In genomic region chr12:94737263-94737662, GRCm38 (mm10) we compare ENCODE assay signal across 15 mouse cellular contexts.
DNase-seq lines count a peak whose midpoint lies in the region; TF ChIP-seq lines count a peak whose summit lies in the region.
"Had no signal": no experiment of that assay in that cellular context is flagged by ENCODE, and none has a peak within 500 bp of the region (broad histone marks: within the 10 kb centered on the region; RNA-seq: fewer than 3 reads in every experiment).

No protein-coding gene starts in this region.

- no peaks in the 10 kb centered on the region for H3K27me3 ChIP-seq in limb, embryonic 10.5 days (ENCODE audit: low read depth, poor library complexity, severe bottlenecking)
- H3K27me3 ChIP-seq: heart, embryonic 13.5 days; hindbrain, embryonic 15.5 days had no signal

- no peaks in the 10 kb centered on the region for H3K36me3 ChIP-seq in limb, embryonic 10.5 days
- H3K36me3 ChIP-seq: heart, embryonic 13.5 days; hindbrain, embryonic 15.5 days had no signal

- peaks cover 7% of the 10 kb centered on the region; the same call in 1 of the 2 replicates for H3K4me1 ChIP-seq in limb, embryonic 10.5 days

- WGBS in limb, embryonic 10.5 days: 48% methylated on average over 4 of the region's 4 CpGs

- TF ChIP-seq CTCF in gastrocnemius, adult 2 months (IDR thresholded peaks at IDR 0.05): no peak

- no peaks in the 10 kb centered on the region for H3K9me3 ChIP-seq in limb, embryonic 10.5 days (replicated peaks)
- H3K9me3 ChIP-seq: heart, embryonic 13.5 days; hindbrain, embryonic 15.5 days had no signal

- H3K27ac ChIP-seq in limb, embryonic 10.5 days: 0 out of 2 replicates have a peak overlapping the region, but pooled peaks have one; percentile 3
- no peak overlapping the region for H3K27ac ChIP-seq in gastrocnemius, adult 2 months
- H3K27ac ChIP-seq: heart, embryonic 13.5 days; hindbrain, embryonic 15.5 days had no signal

- H3K4me3 ChIP-seq in limb, embryonic 10.5 days: no peak overlapping the region
- H3K4me3 ChIP-seq in gastrocnemius, adult 2 months: no peak overlapping the region
- H3K4me3 ChIP-seq: heart, embryonic 13.5 days; hindbrain, embryonic 15.5 days had no signal

- intact Hi-C loops in gastrocnemius, adult 2 months (cut with DNase I): no loop called here

- DNase-seq in embryo, embryonic 11 days: peak; percentile 49
- no peak for DNase-seq in embryo, embryonic 10 days (ENCODE audit: low spot score)
- peak; percentile 40 for DNase-seq in retina, postnatal 1 day
- DNase-seq in retina, embryonic 14.5 days (ENCODE audit: low spot score): no peak
- peak; percentile 39 for DNase-seq in limb, embryonic 10.5 days (ENCODE audit: low spot score)
- no peak for DNase-seq in gastrocnemius, adult 2 months
- DNase-seq in adrenal gland, adult 8-10 months: no peak
- DNase-seq: adrenal gland, postnatal 14 days; cerebellum, adult 18-20 months; cerebellum, adult 9-11 months; cerebellum, postnatal 36 days; gastrocnemius, postnatal 25 days; heart, postnatal 36 days had no signal

Comparison
In these comparisons a context has a peak if more than half of its experiments do, and no peak if none do; other contexts are left out.
1. DNase-seq: peak in embryo, embryonic 11 days (single experiment), retina, postnatal 1 day (single experiment) and limb, embryonic 10.5 days (single experiment); none in embryo, embryonic 10 days (single experiment), retina, embryonic 14.5 days (single experiment), gastrocnemius, adult 2 months (single experiment) and adrenal gland, adult 8-10 months (single experiment).